Mouse (Mus musculus) E14TG2a.4 (cell line): Measurements from ENCODE around the gene Kcnn1.

Experiments used
- CTCF ChIP-seq: conservative IDR thresholded peaks from 2 replicates; pipeline ENCODE4 v1.5.1; 2014; ENCODE audit warnings: low read length
- NANOG ChIP-seq: IDR thresholded peaks from 2 replicates; pipeline ENCODE4 v1.6.1; 2014; ENCODE audit warnings: borderline replicate concordance, low read length, mixed read lengths

GRCm38 (mm10) chr8:70896316-70897020 lies 33.4 kb upstream of the Kcnn1 start:
- no peak for TF ChIP-seq NANOG
- no peak for TF ChIP-seq CTCF
